Mouse (Mus musculus): ENCODE data around the gene Rnf17. TPM values are rescaled to one million over a fixed set of nuclear protein-coding genes. Genes with fewer than 3 reads are reported as not detected.

The Rnf17 gene
- total RNA-seq (2014; rRNA removed): 0.54 and 3.4 TPM in 2 replicates
- 0.53 and 0.97 TPM in 2 replicates for polyA plus RNA-seq (2015; fragmentation: Nextera tagmentation; extraction: Ambion mirVana)

DNA sequence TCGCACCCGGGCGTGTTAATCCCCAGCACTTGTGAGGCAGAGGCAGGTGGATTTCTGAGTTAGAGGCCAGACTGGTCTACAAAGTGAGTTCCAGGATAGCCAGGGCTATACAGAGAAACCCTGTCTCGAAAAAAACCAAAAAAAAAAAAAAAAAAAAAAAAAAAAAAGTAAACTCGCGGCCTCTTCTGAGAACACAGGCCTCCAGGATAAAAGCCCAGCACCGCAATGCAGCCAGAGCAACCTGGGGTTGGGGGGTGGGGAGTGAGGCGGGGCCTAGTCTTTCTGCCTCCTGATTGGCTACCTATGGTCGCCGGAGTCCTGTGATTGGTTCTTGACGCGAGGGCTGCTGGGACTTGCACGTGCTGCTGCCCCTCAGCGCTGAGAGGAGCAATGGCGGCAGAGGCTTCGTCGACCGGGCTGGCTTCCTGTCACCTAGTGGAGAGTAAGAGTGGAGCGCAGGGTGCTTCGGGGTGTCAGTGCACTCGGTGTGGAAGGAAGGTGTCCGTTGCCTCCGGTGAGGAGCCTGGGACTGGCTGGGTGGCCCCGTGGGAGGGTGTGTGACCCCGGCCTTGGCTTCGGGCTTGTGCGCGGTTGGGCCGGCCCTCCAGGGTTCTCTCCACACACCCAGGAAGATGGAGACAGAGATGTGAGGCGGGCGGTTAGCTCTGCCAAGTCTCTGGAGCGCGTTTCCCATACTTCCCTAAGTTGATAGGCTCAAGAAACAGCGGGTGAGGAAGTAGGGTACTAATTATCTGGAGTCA, at the start of gene Rnf17:
Gene Rnf17, plus strand, starts transcription at position 271 of the 761 bp plus-strand sequence.
- DNase-seq (no peak), ATAC-seq (no peak)
- H3K9ac ChIP-seq: no peak within 1 kb of the TSS
- H3K4me2 ChIP-seq (ENCODE audit: low read depth): no peak within 1 kb of the TSS
- no peaks in the 10 kb centered on the region for H3K4me1 ChIP-seq (ENCODE audit: insufficient read depth)
- no peaks in the 10 kb centered on the region for H3K27me3 ChIP-seq (ENCODE audit: insufficient read depth, low read length)
- WGBS: 72% methylated on average over 34 of the region's 34 CpGs
- H3K27ac ChIP-seq (ENCODE audit: low read depth, low read length): no peak within 1 kb of the TSS
- TF ChIP-seq CTCF (IDR thresholded peaks at IDR 0.05; ENCODE audit: low read depth): no peak
- H3K36me3 ChIP-seq (ENCODE audit: insufficient read depth): no peaks in the 10 kb centered on the region
- H3K9me3 ChIP-seq (ENCODE audit: low read length): no peaks in the 10 kb centered on the region
- H3K4me3 ChIP-seq (ENCODE audit: low read depth, low read length): no peak within 1 kb of the TSS

DNA sequence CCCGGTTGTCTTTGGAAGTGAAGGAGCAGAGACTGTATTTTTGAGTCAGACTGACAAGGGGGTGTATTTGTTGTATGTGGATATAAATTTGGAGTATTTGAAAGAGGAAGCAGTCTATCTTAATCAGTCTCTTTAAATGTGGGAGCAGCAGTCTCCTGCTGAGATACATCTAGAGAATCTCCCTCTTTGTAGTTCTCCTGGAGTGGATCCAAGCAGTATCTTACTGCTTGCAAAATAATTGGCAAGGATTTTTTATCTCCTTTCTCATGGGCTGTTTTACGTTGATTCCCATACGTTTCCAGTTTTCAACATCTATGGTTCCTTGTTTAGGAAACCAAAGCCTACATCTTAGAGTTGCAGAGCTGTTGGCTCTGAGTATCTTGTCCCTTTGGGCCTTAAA, 47.6 kb upstream of the Rnf17 start:
- H3K4me3 ChIP-seq (ENCODE audit: low read depth, low read length): no peak overlapping the region
- H3K36me3 ChIP-seq (ENCODE audit: insufficient read depth): no peaks in the 10 kb centered on the region
- TF ChIP-seq CTCF (IDR thresholded peaks at IDR 0.05; ENCODE audit: low read depth): no peak
- WGBS: 58% methylated on average over 3 of the region's 3 CpGs
- DNase-seq (no peak), ATAC-seq (no peak)
- H3K9me3 ChIP-seq (ENCODE audit: low read length): no peaks in the 10 kb centered on the region
- H3K9ac ChIP-seq: no peak overlapping the region
- H3K27ac ChIP-seq (ENCODE audit: low read depth, low read length): no peak overlapping the region
- no peaks in the 10 kb centered on the region for H3K27me3 ChIP-seq (ENCODE audit: insufficient read depth, low read length)
- H3K4me2 ChIP-seq (ENCODE audit: low read depth): no peak overlapping the region
- H3K4me1 ChIP-seq (ENCODE audit: insufficient read depth): no peaks in the 10 kb centered on the region

DNA sequence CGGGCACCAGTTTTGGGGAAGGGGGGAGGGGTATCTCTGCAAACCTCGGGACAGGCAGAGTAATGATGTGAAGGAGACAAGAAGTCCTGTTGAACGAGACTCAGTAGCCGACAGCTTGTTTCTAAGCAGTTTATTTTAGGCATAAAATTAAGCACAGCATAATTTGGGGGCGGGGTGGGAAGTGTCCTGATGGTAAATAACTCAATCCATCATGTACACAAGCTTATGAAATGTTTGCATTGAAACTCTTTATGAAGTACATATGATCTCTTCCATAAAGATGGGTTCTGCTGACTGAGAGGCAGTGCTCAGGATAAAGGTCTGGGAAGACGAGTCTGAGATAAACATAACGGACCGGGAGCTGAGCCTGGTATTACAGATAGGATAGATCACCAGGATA, 47.0 kb upstream of the Rnf17 start:
- H3K4me1 ChIP-seq (ENCODE audit: insufficient read depth): no peaks in the 10 kb centered on the region
- no peaks in the 10 kb centered on the region for H3K27me3 ChIP-seq (ENCODE audit: insufficient read depth, low read length)
- H3K27ac ChIP-seq (ENCODE audit: low read depth, low read length): no peak overlapping the region
- no peak for ATAC-seq
- no peak overlapping the region for H3K4me2 ChIP-seq (ENCODE audit: low read depth)
- no peaks in the 10 kb centered on the region for H3K9me3 ChIP-seq (ENCODE audit: low read length)
- 80% methylated on average over 8 of the region's 8 CpGs for WGBS
- no peak for TF ChIP-seq CTCF (IDR thresholded peaks at IDR 0.05; ENCODE audit: low read depth)
- H3K4me3 ChIP-seq (ENCODE audit: low read depth, low read length): no peak overlapping the region
- H3K9ac ChIP-seq: no peak overlapping the region
- H3K36me3 ChIP-seq (ENCODE audit: insufficient read depth): no peaks in the 10 kb centered on the region
- no peak for DNase-seq

GRCm38 (mm10) chr14:56356196-56356595, 46.2 kb upstream of the Rnf17 start:
- DNase-seq (no peak), ATAC-seq (no peak)
- H3K9ac ChIP-seq: no peak overlapping the region
- no peaks in the 10 kb centered on the region for H3K27me3 ChIP-seq (ENCODE audit: insufficient read depth, low read length)
- H3K36me3 ChIP-seq (ENCODE audit: insufficient read depth): no peaks in the 10 kb centered on the region
- no peak overlapping the region for H3K27ac ChIP-seq (ENCODE audit: low read depth, low read length)
- TF ChIP-seq CTCF (IDR thresholded peaks at IDR 0.05; ENCODE audit: low read depth): no peak
- no peaks in the 10 kb centered on the region for H3K9me3 ChIP-seq (ENCODE audit: low read length)
- no peak overlapping the region for H3K4me3 ChIP-seq (ENCODE audit: low read depth, low read length)
- WGBS: 87% methylated on average over 6 of the region's 6 CpGs
- H3K4me1 ChIP-seq (ENCODE audit: insufficient read depth): no peaks in the 10 kb centered on the region
- H3K4me2 ChIP-seq (ENCODE audit: low read depth): no peak overlapping the region

- 77% methylated on average over 7 of the region's 7 CpGs for WGBS
Observed at GRCm38 (mm10) chr14:56358422-56358821, 44.0 kb upstream of the Rnf17 start.

GRCm38 (mm10) chr14:56359131-56359530, 43.2 kb upstream of the Rnf17 start:
- H3K4me1 ChIP-seq (ENCODE audit: insufficient read depth): no peaks in the 10 kb centered on the region
- no peak overlapping the region for H3K4me3 ChIP-seq (ENCODE audit: low read depth, low read length)
- no peaks in the 10 kb centered on the region for H3K36me3 ChIP-seq (ENCODE audit: insufficient read depth)
- no peak overlapping the region for H3K9ac ChIP-seq
- no peak for TF ChIP-seq CTCF (IDR thresholded peaks at IDR 0.05; ENCODE audit: low read depth)
- no peak for ATAC-seq
- no peak overlapping the region for H3K27ac ChIP-seq (ENCODE audit: low read depth, low read length)
- 74% methylated on average over 6 of the region's 6 CpGs for WGBS
- H3K4me2 ChIP-seq (ENCODE audit: low read depth): no peak overlapping the region
- no peak for DNase-seq
- peaks cover 15% of the 10 kb centered on the region for H3K27me3 ChIP-seq (ENCODE audit: insufficient read depth, low read length)
- no peaks in the 10 kb centered on the region for H3K9me3 ChIP-seq (ENCODE audit: low read length)

More at GRCm38 (mm10) chr14:56358422-56358821, 44.0 kb upstream of the Rnf17 start:
- Histone ChIP-seq H3K9me3 (ENCODE audit: low read length) (no peaks in the 10 kb centered on the region), H3K9ac (no peak overlapping the region), H3K36me3 (ENCODE audit: insufficient read depth) (no peaks in the 10 kb centered on the region), H3K27me3 (ENCODE audit: insufficient read depth, low read length) (peaks cover 8% of the 10 kb centered on the region; the same call in 1 of the 2 replicates), H3K4me1 (ENCODE audit: insufficient read depth) (no peaks in the 10 kb centered on the region), H3K4me3 (ENCODE audit: low read depth, low read length) (no peak overlapping the region), H3K4me2 (ENCODE audit: low read depth) (no peak overlapping the region), H3K27ac (ENCODE audit: low read depth, low read length) (no peak overlapping the region)
- ATAC-seq (no peak), DNase-seq (no peak)
- TF ChIP-seq CTCF (IDR thresholded peaks at IDR 0.05; ENCODE audit: low read depth): no peak

GRCm38 (mm10) chr14:56364711-56365237, 37.6 kb upstream of the Rnf17 start, which contains the start of gene Atp12a:
Gene Atp12a, plus strand, starts transcription at chr14:56365068.
- peak; percentile 48 for ATAC-seq
- WGBS: 3% methylated on average over 48 of the region's 48 CpGs
- DNase-seq: peak; percentile 8
- peak within 1 kb of the TSS; percentile 85 for H3K4me2 ChIP-seq (ENCODE audit: low read depth)
- peak within 1 kb of the TSS; percentile 44 for H3K4me3 ChIP-seq (ENCODE audit: low read depth, low read length)
- no peak for TF ChIP-seq CTCF (IDR thresholded peaks at IDR 0.05; ENCODE audit: low read depth)
- H3K27ac ChIP-seq (ENCODE audit: low read depth, low read length): no peak within 1 kb of the TSS
- no peaks in the 10 kb centered on the region for H3K36me3 ChIP-seq (ENCODE audit: insufficient read depth)
- H3K27me3 ChIP-seq (ENCODE audit: insufficient read depth, low read length): peaks cover 38% of the 10 kb centered on the region
- H3K9ac ChIP-seq: peak within 1 kb of the TSS; percentile 46
- no peaks in the 10 kb centered on the region for H3K9me3 ChIP-seq (ENCODE audit: low read length)
- no peaks in the 10 kb centered on the region for H3K4me1 ChIP-seq (ENCODE audit: insufficient read depth)

Measured in forebrain, postnatal 0 days (tissue).